Mouse (Mus musculus) layer of hippocampus, postnatal 14 days (tissue): Measurements from ENCODE around the gene Ift46. TPM values are rescaled to one million over a fixed set of nuclear protein-coding genes. Genes with fewer than 3 reads are reported as not detected.

Source experiments
- DNase-seq, 2 experiments: peaks; one replicate each; pipeline ENCODE4 v3.0.0; 2021 to 2022; ENCODE audit warnings: low spot score in 2 of 2, mixed read lengths in 1 of 2
- total RNA-seq, 2 experiments: library from RNA; stranded (reverse); gene quantifications; 2 replicates each; pipeline ENCODE4 v1.2.3; 2021

Gene Ift46
- total RNA-seq, 2 experiments from 2014 or later = 74.9 to 88.5 TPM

DNA sequence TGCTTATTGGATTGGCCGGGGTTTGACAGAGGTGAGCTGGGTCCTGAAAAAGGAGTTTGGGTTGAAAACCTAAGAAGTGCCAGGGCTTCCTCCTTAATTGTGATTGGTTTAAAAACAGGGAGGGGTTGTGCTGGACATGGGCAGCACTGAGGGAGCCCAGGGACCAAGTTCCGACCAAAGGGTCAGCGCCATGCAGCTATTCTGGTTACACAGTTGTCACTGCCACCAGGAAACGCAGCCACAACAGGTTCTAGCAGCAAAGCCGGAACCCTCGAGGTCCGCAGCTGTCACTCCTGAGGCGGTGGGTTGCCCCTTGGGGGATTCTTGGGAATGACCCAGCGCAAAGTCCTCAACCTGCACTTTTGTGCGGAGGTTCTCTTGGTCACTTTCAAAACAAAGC lies 37.0 kb downstream of the Ift46 start:
- DNase-seq = no peak

GRCm38 (mm10) chr9:44805536-44805935 lies 37.8 kb downstream of the Ift46 start:
- DNase-seq = no peak

DNA sequence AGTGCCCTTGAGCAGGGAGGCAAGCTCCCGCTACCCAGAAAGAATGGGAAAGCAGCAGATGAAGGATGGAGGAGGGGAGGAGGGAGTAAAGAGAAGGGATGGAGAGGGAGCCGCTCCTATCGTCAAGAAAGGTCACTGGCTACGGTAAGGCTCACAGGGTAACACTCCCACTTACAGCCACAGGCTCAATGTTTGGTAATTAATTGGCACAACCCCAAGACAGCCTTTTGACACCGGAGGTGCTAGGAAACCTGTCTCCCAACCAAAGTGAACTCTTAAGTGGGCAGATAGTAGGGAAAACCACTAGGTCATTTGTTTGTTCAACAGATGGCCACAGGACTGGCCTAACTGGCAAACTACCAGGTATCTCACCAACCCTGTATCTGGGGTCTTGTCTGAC lies 39.4 kb downstream of the Ift46 start:
- no peak for DNase-seq

DNA sequence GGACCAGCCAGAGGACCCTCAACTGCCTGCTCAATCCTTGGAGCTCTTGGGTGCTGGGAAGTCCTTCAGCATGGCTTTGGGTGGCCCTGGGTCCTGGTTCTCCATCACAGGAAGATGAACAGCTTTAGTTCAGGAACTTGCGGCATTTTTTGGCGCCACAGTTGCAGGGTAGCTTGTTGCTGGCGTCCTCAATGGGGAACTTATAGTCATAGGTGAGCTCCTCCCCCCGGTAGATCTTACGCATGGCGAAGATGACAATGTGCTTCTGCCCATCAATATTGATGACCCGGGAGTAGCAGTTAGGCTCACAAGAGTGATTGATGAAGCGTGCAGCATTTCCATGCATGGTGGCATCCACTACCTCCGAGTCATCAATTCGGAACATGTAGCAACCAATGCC lies 40.1 kb downstream of the Ift46 start:
- DNase-seq = no peak

DNA sequence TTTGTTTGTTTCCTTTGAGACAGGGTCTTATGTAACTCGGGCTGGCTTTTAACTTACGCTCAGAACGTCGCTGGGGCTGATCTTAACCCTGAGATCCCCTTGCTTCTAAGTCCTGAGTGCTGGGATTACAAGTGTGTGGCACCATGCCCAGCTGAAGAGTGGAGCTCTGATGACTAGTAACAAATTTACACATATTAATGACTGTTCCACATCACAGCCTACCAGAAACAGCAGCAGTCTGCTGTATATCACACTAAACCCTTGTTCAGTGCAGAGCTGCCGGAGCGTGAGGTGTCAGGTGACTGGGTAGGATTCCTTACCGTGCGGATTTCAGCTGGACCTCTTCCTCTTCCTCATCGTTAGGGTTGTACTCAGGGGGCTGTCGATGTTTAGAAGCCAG lies 42.6 kb downstream of the Ift46 start:
- DNase-seq = no peak

DNA sequence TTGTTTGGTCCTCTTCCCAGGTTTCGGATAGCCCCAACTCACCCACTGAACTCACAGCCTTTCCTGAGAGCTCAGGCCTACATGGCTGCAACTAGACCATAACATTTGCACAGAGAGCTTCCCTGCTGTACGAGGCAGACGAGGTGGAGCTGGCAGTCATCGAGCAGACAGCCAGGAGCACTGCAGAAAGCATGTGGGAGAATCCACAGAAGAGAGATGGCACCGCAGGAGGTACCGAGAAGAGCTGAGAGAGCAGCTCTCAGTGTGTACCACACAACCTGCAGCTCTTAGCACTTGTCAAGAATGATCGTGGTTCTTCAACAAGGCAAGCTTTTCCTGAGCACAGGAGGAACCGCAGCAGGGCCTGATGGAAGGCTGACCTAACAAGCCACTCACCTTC lies 46.5 kb downstream of the Ift46 start:
- DNase-seq = no peak

DNA sequence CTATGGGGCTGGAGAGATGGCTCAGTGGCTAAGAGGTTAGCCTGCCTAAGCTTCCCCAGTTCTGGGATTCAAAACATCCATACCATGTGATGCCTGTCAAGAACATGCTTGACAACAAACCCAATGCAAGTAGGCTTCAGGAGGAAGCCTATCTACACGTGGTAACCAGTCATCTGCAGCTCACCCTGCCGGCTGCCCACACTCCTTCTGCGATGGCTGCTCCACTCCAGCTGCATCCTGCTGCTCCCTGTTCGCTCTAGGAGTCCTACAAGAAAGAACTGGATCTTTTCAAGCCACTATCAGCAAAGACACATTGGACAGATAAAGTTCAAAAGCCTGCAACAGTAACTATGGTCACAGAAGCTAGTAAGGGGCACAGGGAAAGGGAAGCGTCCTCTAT lies 49.8 kb downstream of the Ift46 start:
- DNase-seq = peak in 1 of 2 experiments; percentile 34

GRCm38 (mm10) chr9:44819920-44820827 lies 52.5 kb downstream of the Ift46 start:
- DNase-seq = peak in 1 of 2 experiments; percentile 42

- no peak for DNase-seq
These were observed 59.0 kb downstream of the Ift46 start for GRCm38 (mm10) chr9:44826660-44827059.

GRCm38 (mm10) chr9:44828944-44829343 lies 61.2 kb downstream of the Ift46 start:
- no peak for DNase-seq

- DNase-seq = no peak
These were observed 62.8 kb downstream of the Ift46 start for GRCm38 (mm10) chr9:44830506-44830905.

- no peak for DNase-seq
These were observed 64.6 kb downstream of the Ift46 start for GRCm38 (mm10) chr9:44832356-44832755.

- DNase-seq = peak; percentile 72 to 74
These were observed 68.7 kb downstream of the Ift46 start for GRCm38 (mm10) chr9:44836439-44836838.

- no peak for DNase-seq
These were observed 73.5 kb downstream of the Ift46 start for GRCm38 (mm10) chr9:44841241-44841640.

Other genes with a start within 250 kb of the Ift46 start
- not detected for gene Cxcr5, start 206.0 kb upstream of the Ift46 start, total RNA-seq
- gene Ddx6, start 163.0 kb upstream of the Ift46 start, total RNA-seq = 100 to 1,000 TPM; 107 TPM
- gene Treh, start 94.7 kb upstream of the Ift46 start, total RNA-seq = not detected
- gene Phldb1, start 32.7 kb upstream of the Ift46 start, total RNA-seq = 10 to 100 TPM; 98.3 to 98.6 TPM
- gene Arcn1, start 63 bp upstream of the Ift46 start, total RNA-seq = 100 to 1,000 TPM; 102 to 109 TPM
- 10 to 100 TPM; 43.1 to 43.4 TPM for gene Tmem25, start 31.4 kb downstream of the Ift46 start, total RNA-seq
- gene Ttc36, start 35.2 kb downstream of the Ift46 start, total RNA-seq = 1 to 10 TPM; 1.3 to 1.5 TPM
- 10 to 100 TPM; 47.5 to 50.0 TPM for gene Kmt2a, start 113.4 kb downstream of the Ift46 start, total RNA-seq
- gene Atp5l, start 152.8 kb downstream of the Ift46 start, total RNA-seq = 100 to 1,000 TPM; 394 to 409 TPM
- 10 to 100 TPM; 90.6 to 91.6 TPM for gene Ube4a, start 197.7 kb downstream of the Ift46 start, total RNA-seq
- gene Cd3g, start 212.5 kb downstream of the Ift46 start, total RNA-seq = not detected
- not detected for gene Cd3d, start 213.9 kb downstream of the Ift46 start, total RNA-seq
- not detected for gene Cd3e, start 241.7 kb downstream of the Ift46 start, total RNA-seq